Comparison of ENCODE assay signal across 25 mouse cellular contexts in genomic region chr1:172659688-172660087, GRCm38 (mm10). TPM values are rescaled to one million over a fixed set of nuclear protein-coding genes. Genes with fewer than 3 reads are reported as not detected.
A peak's percentile ranks its signal among the peaks of the same experiment; 100 is the strongest.
DNase-seq lines count a peak whose midpoint lies in the region; ATAC-seq and TF ChIP-seq lines count a peak whose summit lies in the region.
"Had no signal": no experiment of that assay in that cellular context is flagged by ENCODE, and none has a peak within 500 bp of the region (broad histone marks: within the 10 kb centered on the region; RNA-seq: fewer than 3 reads in every experiment).

No protein-coding gene starts in this region.

- H3K4me1 ChIP-seq in lung, embryonic 14.5 days (ENCODE audit: insufficient read depth): no peaks in the 10 kb centered on the region
- H3K4me1 ChIP-seq: embryonic facial prominence, embryonic 10.5 days; forebrain, embryonic 13.5 days; heart, embryonic 12.5 days; hindbrain, embryonic 13.5 days had no signal

- no peak overlapping the region for H3K4me2 ChIP-seq in lung, embryonic 14.5 days
- H3K4me2 ChIP-seq: forebrain, embryonic 13.5 days; heart, embryonic 12.5 days; hindbrain, embryonic 13.5 days had no signal

- H3K9ac ChIP-seq in lung, embryonic 14.5 days: no peak overlapping the region
- H3K9ac ChIP-seq: forebrain, embryonic 13.5 days; forebrain, postnatal 0 days; heart, embryonic 12.5 days; hindbrain, embryonic 13.5 days had no signal

- no peak for ATAC-seq in lung, embryonic 14.5 days (ENCODE audit: insufficient read depth)
- ATAC-seq: activated CD4-positive, CD25-positive, alpha-beta regulatory T cell, adult 4 months; forebrain, embryonic 13.5 days; forebrain, postnatal 0 days; hindbrain, postnatal 0 days; Patski had no signal

- TF ChIP-seq CTCF in lung, embryonic 14.5 days (IDR thresholded peaks at IDR 0.05; ENCODE audit: low read depth): no peak

- H3K36me3 ChIP-seq in lung, embryonic 14.5 days (ENCODE audit: insufficient read depth): no peaks in the 10 kb centered on the region
- H3K36me3 ChIP-seq: embryonic facial prominence, embryonic 10.5 days; heart, embryonic 12.5 days; hindbrain, embryonic 13.5 days had no signal

- H3K27me3 ChIP-seq in lung, embryonic 14.5 days (ENCODE audit: insufficient read depth, low read length): no peaks in the 10 kb centered on the region
- H3K27me3 ChIP-seq: CH12.LX; forebrain, embryonic 13.5 days; heart, embryonic 12.5 days; hindbrain, embryonic 13.5 days; Patski had no signal

- H3K4me3 ChIP-seq in lung, embryonic 14.5 days (ENCODE audit: low read depth, low read length): no peak overlapping the region
- H3K4me3 ChIP-seq: embryonic facial prominence, embryonic 10.5 days; forebrain, embryonic 13.5 days; heart, embryonic 12.5 days; hindbrain, embryonic 13.5 days had no signal

- 63% methylated on average over 8 of the region's 8 CpGs for WGBS in lung, embryonic 14.5 days

- H3K27ac ChIP-seq in lung, embryonic 14.5 days (ENCODE audit: low read depth): no peak overlapping the region
- H3K27ac ChIP-seq: embryonic facial prominence, embryonic 10.5 days; forebrain, embryonic 13.5 days; hindbrain, embryonic 13.5 days; hindbrain, postnatal 0 days had no signal

- DNase-seq in adrenal gland, postnatal 36 days: peak; percentile 8 to 18
- no peak for DNase-seq in adrenal gland, adult 2 months
- peak; percentile 36 for DNase-seq in kidney, postnatal 10 days
- no peak for DNase-seq in kidney, adult 8-10 months
- peak; percentile 15 for DNase-seq in lung, embryonic 14.5 days
- DNase-seq in lung, postnatal 36 days: no peak
- DNase-seq in layer of hippocampus, postnatal 14 days (ENCODE audit: low spot score in 2 of 2): no peak
- DNase-seq: adrenal gland, postnatal 25 days; cerebellum, adult 2 months; cerebellum, postnatal 10 days; forebrain, postnatal 0 days; gastrocnemius, postnatal 14 days had no signal

- no peaks in the 10 kb centered on the region for H3K9me3 ChIP-seq in lung, embryonic 14.5 days (ENCODE audit: low read depth, low read length)
- H3K9me3 ChIP-seq: embryonic facial prominence, embryonic 10.5 days; forebrain, embryonic 13.5 days; heart, embryonic 12.5 days; hindbrain, embryonic 13.5 days had no signal

RNA-seq across cellular contexts. Expression of gene Dusp23, which starts 26.9 kb away (rescaled TPM):
- 1 to 10 TPM; 7.1 to 7.7 TPM for total RNA-seq in adrenal gland, postnatal 36 days (2021)
- 1 to 10 TPM; 7.0 to 7.3 TPM for total RNA-seq in adrenal gland, adult 2 months (2021)
- 29.4 and 32.0 TPM in 2 replicates for polyA plus RNA-seq in adrenal gland, adult 2 months (2012; rRNA removed)
- 10.2 and 10.7 TPM in 2 replicates for polyA plus RNA-seq in lung, embryonic 14.5 days (2014; fragmentation: Nextera tagmentation; extraction: Ambion mirVana)
- 1 to 10 TPM; 5.2 to 7.0 TPM for total RNA-seq in layer of hippocampus, postnatal 14 days (2021)

RNA-seq across cellular contexts. Expression of gene Crp, which starts 38.2 kb away (rescaled TPM):
- under 1 TPM in 1 of 2 experiments, not detected in 1; 0.40 TPM for total RNA-seq in adrenal gland, postnatal 36 days (2021)
- 1 to 10 TPM in 1 of 2 experiments, not detected in 1; 1.0 TPM for total RNA-seq in adrenal gland, adult 2 months (2021)
- not detected in 2 replicates for polyA plus RNA-seq in adrenal gland, adult 2 months (2012; rRNA removed)
- polyA plus RNA-seq in lung, embryonic 14.5 days (2014; fragmentation: Nextera tagmentation; extraction: Ambion mirVana): not detected in 2 replicates
- total RNA-seq in layer of hippocampus, postnatal 14 days (2021): not detected
- total RNA-seq: adrenal gland, postnatal 25 days; CH12.LX; gastrocnemius, adult 18-20 months; gastrocnemius, postnatal 14 days; heart, adult 8-10 months; hematopoietic stem cell, adult 5-6 weeks; hindbrain, postnatal 0 days had no signal
- polyA plus RNA-seq: activated CD4-positive, CD25-positive, alpha-beta regulatory T cell, adult 4 months; cerebellum, adult 2 months; embryonic facial prominence, embryonic 10.5 days; embryonic facial prominence, embryonic 14.5 days; forebrain, embryonic 13.5 days; forebrain, postnatal 0 days; heart, postnatal 0 days had no signal

RNA-seq across cellular contexts. Expression of gene Fcrl6, which starts 57.3 kb away (rescaled TPM):
- not detected for total RNA-seq in adrenal gland, postnatal 36 days (2021)
- total RNA-seq in adrenal gland, adult 2 months (2021): not detected
- polyA plus RNA-seq in adrenal gland, adult 2 months (2012; rRNA removed): not detected in 2 replicates
- not detected in 2 replicates for polyA plus RNA-seq in lung, embryonic 14.5 days (2014; fragmentation: Nextera tagmentation; extraction: Ambion mirVana)
- not detected for total RNA-seq in layer of hippocampus, postnatal 14 days (2021)
- total RNA-seq: adrenal gland, postnatal 25 days; CH12.LX; forebrain, postnatal 0 days; gastrocnemius, adult 18-20 months; gastrocnemius, postnatal 14 days; heart, adult 8-10 months; hematopoietic stem cell, adult 5-6 weeks; hindbrain, postnatal 0 days had no signal
- polyA plus RNA-seq: activated CD4-positive, CD25-positive, alpha-beta regulatory T cell, adult 4 months; forebrain, embryonic 13.5 days; heart, embryonic 12.5 days; heart, postnatal 0 days; hindbrain, embryonic 13.5 days; hindbrain, postnatal 0 days; Patski had no signal

Comparison
In these comparisons a context has a peak if more than half of its experiments do, and no peak if none do; other contexts are left out.
1. DNase-seq: peak in adrenal gland, postnatal 36 days (2 of 2), kidney, postnatal 10 days (single experiment) and lung, embryonic 14.5 days (single experiment); none in adrenal gland, adult 2 months (single experiment), kidney, adult 8-10 months (0 of 2), lung, postnatal 36 days (single experiment) and layer of hippocampus, postnatal 14 days (0 of 2).